Mouse (Mus musculus) kidney, adult 2 months (tissue): Measurements from ENCODE around the gene Ror2.

Source experiments
- CTCF ChIP-seq: fragments of 200-500 bp; conservative IDR thresholded peaks from 2 replicates; pipeline ENCODE4 v1.5.1; 2011; ENCODE audit warnings: low read depth, mild to moderate bottlenecking, control low read depth, low read length, moderate library complexity, mixed read lengths; ENCODE audit not compliant: insufficient read depth, insufficient read length
- POLR2A ChIP-seq: fragments of 200-500 bp; IDR thresholded peaks from one replicate; pipeline ENCODE4 v1.6.1; 2011; ENCODE audit warnings: low read depth, low read length, control low read depth

DNA sequence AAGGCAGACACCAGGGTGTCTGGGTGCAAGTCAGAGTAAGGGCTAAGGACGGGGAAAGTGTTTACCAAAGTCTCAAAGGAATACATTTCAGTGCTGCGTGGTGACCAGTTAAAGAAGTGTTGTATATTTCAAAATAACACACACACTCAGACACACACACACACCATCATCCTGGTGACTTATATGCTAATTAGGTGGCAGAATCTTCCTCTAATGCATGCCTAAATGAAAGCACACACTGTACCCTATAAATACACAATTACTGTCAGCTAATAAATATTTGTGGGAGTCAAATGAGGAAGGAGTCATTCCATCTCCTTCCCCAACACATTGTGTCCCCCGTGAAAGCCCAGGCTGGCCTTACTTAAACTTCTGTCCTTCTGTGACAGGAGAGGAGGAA is 66.5 kb downstream of the Ror2 start:
- TF ChIP-seq POLR2A: no peak
- no peak for TF ChIP-seq CTCF
